Mouse (Mus musculus): ENCODE data around the gene Tk1. TPM values are rescaled to one million over a fixed set of nuclear protein-coding genes. Genes with fewer than 3 reads are reported as not detected.
A peak's percentile ranks its signal among the peaks of the same experiment; 100 is the strongest.

Gene Tk1
- total and polyA plus RNA-seq, 3 experiments: 172 to 188 TPM; not detected in 1

DNA sequence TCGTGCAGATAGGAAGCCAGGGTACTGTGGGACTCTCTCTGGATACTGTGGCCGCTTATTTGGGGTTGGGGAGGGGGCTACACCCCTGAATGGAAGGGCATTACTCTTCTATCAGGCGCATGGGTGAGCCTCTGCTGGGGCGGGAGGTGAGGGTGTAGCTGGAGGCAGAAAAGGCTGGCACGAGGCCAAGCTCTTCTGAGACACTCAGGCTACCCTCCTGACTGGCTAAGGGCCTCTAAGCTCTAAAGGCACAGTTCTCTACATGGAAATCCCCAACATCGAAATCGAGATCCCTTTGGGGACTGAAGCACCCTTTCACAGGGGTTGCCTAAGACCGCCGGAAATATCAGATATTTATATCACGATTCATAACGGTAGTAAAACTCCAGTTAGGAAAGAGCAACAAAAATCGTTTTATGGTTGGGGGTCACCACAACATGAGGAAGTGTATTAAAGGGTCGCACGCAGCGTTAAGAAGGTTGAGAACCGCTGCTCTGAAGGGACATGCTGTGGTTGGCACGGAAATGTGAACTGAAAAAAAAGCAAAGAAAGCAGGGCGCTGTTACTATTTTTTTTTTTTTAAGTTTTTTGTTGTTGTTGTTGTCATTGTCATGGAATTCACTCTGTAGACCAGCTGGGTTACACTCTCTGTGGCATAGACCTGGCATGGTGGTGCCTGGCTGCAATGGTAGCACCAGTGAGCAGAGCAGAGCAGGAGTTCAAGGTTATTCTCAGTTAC is 2.4 kb upstream of the Tk1 start:
- Histone ChIP-seq H3K4me3 (ENCODE audit: control insufficient read depth in 1 of 2, insufficient read depth in 1 of 2, low read depth in 2 of 2, low read length in 2 of 2) (peak overlapping the region; percentile 24 to 27), H3K36me3 (ENCODE audit: control insufficient read depth in 1 of 2, insufficient read depth in 2 of 2, low read length in 2 of 2) (peaks cover 0 to 45% of the 10 kb centered on the region in 2 experiments; a peak in 2 of 4 replicates), H3K79me2 (ENCODE audit: control insufficient read depth, insufficient read depth, low read length, poor library complexity) (peaks cover 19% of the 10 kb centered on the region), H3K27me3 (ENCODE audit: control insufficient read depth in 1 of 2, insufficient read depth in 2 of 2, low read length in 2 of 2) (no peaks in the 10 kb centered on the region), H3K9ac (ENCODE audit: control insufficient read depth, low read depth, low read length, poor library complexity, severe bottlenecking) (peak overlapping the region; percentile 38), H3K9me3 (replicated peaks; ENCODE audit: insufficient read depth, low read length) (no peaks in the 10 kb centered on the region), H3K27ac (ENCODE audit: control insufficient read depth, low read depth, low read length) (peak overlapping the region; percentile 44), H3K4me1 (ENCODE audit: control insufficient read depth in 1 of 2, insufficient read depth in 2 of 2, low read length in 2 of 2) (peaks cover 23 to 71% of the 10 kb centered on the region in 2 experiments)
- TF ChIP-seq RAD21 (IDR thresholded peaks at IDR 0.05; ENCODE audit: low read depth, low read length): no peak
- peak; percentile 9 for TF ChIP-seq MAX (IDR thresholded peaks at IDR 0.05; ENCODE audit: low read length)
- no peak for TF ChIP-seq POLR2AphosphoS2 (IDR thresholded peaks at IDR 0.05; ENCODE audit: low read length)
- TF ChIP-seq E2F4 (IDR thresholded peaks at IDR 0.05; ENCODE audit: borderline replicate concordance, low read depth, low read length): peak; percentile 45; the same call in 1 of the 2 replicates
- no peak for TF ChIP-seq TAL1 (IDR thresholded peaks at IDR 0.05; ENCODE audit: low read length)
- TF ChIP-seq ETS1 (IDR thresholded peaks at IDR 0.05; ENCODE audit: low read depth, low read length): no peak
- no peak for TF ChIP-seq BHLHE40 (IDR thresholded peaks at IDR 0.05; ENCODE audit: borderline replicate concordance, low read depth, low read length)
- no peak for TF ChIP-seq MYB (IDR thresholded peaks at IDR 0.05; ENCODE audit: low read depth, low read length)
- TF ChIP-seq MEF2A (IDR thresholded peaks at IDR 0.05; ENCODE audit: extremely low read depth, insufficient replicate concordance, low read depth, low read length, poor library complexity, severe bottlenecking): no peak
- TF ChIP-seq MAZ (IDR thresholded peaks at IDR 0.05; ENCODE audit: low read depth, low read length): no peak
- no peak for TF ChIP-seq GABPA (IDR thresholded peaks at IDR 0.05; ENCODE audit: low read depth, low read length)
- no peak for TF ChIP-seq SMC3 (IDR thresholded peaks at IDR 0.05; ENCODE audit: low read depth, low read length)
- TF ChIP-seq POLR2AphosphoS5 (IDR thresholded peaks at IDR 0.05; ENCODE audit: borderline replicate concordance, low read depth, low read length): no peak
- no peak for TF ChIP-seq MYC (IDR thresholded peaks at IDR 0.05; ENCODE audit: low read depth, low read length)
- no peak for TF ChIP-seq MAFK (IDR thresholded peaks at IDR 0.05; ENCODE audit: borderline replicate concordance, low read depth, low read length)
- no peak for TF ChIP-seq ZKSCAN1 (IDR thresholded peaks at IDR 0.05; ENCODE audit: low read depth, low read length)
- no peak for TF ChIP-seq EP300 (IDR thresholded peaks at IDR 0.05; ENCODE audit: low read depth in 1 of 2, low read length in 2 of 2)
- no peak for TF ChIP-seq TCF12 (IDR thresholded peaks at IDR 0.05; ENCODE audit: low read depth, low read length)
- TF ChIP-seq MXI1 (IDR thresholded peaks at IDR 0.05; ENCODE audit: low read depth, low read length): peak; percentile 35
- TF ChIP-seq TBP (IDR thresholded peaks at IDR 0.05; ENCODE audit: low read depth, low read length): no peak
- no peak for TF ChIP-seq NRF1 (IDR thresholded peaks at IDR 0.05; ENCODE audit: insufficient read depth, low read depth, low read length, poor library complexity, severe bottlenecking)
- TF ChIP-seq POLR2A (IDR thresholded peaks at IDR 0.05; ENCODE audit: control insufficient read depth in 1 of 2, insufficient read depth in 1 of 2, low read depth in 1 of 2, low read length in 2 of 2, poor library complexity in 1 of 2): no peak
- TF ChIP-seq HCFC1 (IDR thresholded peaks at IDR 0.05; ENCODE audit: low read depth, low read length): no peak
- TF ChIP-seq ZMIZ1 (IDR thresholded peaks at IDR 0.05; ENCODE audit: low read depth, low read length): no peak
- no peak for TF ChIP-seq ZC3H11A (IDR thresholded peaks at IDR 0.05; ENCODE audit: low read depth, low read length)
- TF ChIP-seq UBTF (IDR thresholded peaks at IDR 0.05; ENCODE audit: borderline replicate concordance, insufficient read depth, low read depth, low read length): no peak
- TF ChIP-seq KAT2A (conservative IDR thresholded peaks at IDR 0.05; ENCODE audit: low read depth, low read length): no peak
- TF ChIP-seq ZNF384 (IDR thresholded peaks at IDR 0.05; ENCODE audit: low read depth, low read length): peak; percentile 66
- TF ChIP-seq NELFE (IDR thresholded peaks at IDR 0.05; ENCODE audit: low read depth, low read length): no peak
- TF ChIP-seq USF1 (IDR thresholded peaks at IDR 0.05; ENCODE audit: low read depth, low read length): no peak
- TF ChIP-seq CHD1 (IDR thresholded peaks at IDR 0.05; ENCODE audit: low read depth, low read length): no peak; the same call in 1 of the 2 replicates
- TF ChIP-seq CTCF (IDR thresholded peaks at IDR 0.05 in 2 of 3, conservative IDR thresholded peaks at IDR 0.05 in 1 of 3; ENCODE audit: control insufficient read depth in 1 of 3, insufficient read depth in 1 of 3, low read depth in 2 of 3, low read length in 3 of 3, poor library complexity in 1 of 3, severe bottlenecking in 1 of 3): no peak
- DNase-seq (ENCODE audit: low read depth, low spot score): peak; percentile 88

All from MEL (cell line).